Mouse (Mus musculus): ENCODE data around the gene Cnnm3.

Gene Cnnm3

GRCm38 (mm10) chr1:36558031-36558993 lies 46.6 kb downstream of the Cnnm3 start, which contains the start of gene Sema4c:
Sema4c (minus strand) TSS chr1:36558349.
- peak; percentile 89 for DNase-seq

DNA sequence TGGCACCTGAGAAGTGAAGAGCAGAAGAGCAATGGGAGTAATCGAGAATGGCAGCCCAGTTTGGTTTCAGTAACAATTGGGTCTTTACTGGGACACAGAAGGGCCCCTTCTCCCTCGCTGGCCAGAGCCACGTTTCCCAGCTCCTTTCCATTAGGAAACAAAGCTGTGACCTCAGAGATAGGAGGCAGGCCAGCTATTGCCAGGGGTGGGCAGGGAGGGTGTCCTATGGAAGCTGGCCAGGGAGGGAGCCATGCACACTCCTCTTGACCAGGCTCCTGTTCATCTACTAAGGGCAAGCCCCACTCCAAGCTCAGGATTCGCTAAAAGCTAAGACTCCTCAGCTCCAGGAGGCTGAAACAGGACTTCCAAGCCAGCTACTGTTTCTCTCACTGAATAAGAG lies 47.6 kb downstream of the Cnnm3 start:
- no peak for DNase-seq

- DNase-seq: no peak
Observed at GRCm38 (mm10) chr1:36559888-36560287, 48.2 kb downstream of the Cnnm3 start.

DNA sequence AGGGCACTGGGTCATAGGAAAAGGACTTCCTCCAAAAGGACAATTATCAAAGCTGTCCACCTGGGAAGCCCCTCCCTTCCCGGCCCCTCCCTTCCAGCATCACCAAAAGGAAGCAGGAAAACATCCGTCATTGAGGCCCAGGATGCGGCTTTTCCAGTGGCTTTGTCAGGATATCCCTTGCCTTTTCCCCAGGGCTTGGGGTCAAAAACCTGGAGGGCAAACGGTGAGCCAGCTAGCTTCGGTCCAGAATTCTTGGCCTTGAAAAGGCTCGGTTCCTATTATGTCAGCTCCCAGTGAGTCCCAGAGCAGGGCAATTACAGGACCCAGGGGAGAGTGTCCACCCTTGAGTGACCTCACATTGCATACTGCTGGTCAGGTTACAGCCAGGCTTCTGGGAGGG lies 49.2 kb downstream of the Cnnm3 start:
- peak; percentile 79 for DNase-seq

GRCm38 (mm10) chr1:36562388-36562787 lies 50.7 kb downstream of the Cnnm3 start:
- DNase-seq: no peak

- no peak for DNase-seq
Observed at GRCm38 (mm10) chr1:36563197-36563596, 51.5 kb downstream of the Cnnm3 start.

DNA sequence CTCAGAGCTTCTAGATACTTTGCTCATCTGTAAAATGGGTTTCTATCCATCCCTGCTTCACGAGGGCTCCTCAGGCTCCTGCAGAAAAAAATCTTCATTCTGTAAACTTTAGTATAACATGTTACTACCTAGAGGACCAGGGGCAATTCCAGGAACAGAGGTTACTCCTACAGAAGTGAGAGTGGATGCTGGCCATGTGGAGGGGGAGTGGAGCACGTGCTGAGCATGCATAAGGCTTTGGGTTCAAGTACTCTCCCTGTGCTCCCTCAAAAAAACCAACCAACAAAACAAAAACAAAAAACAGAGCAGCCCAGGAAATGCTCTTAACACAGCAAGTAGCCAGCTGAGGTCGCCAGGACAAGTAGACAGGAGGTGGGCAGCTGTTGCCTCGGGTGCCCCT lies 52.0 kb downstream of the Cnnm3 start:
- DNase-seq: no peak

- DNase-seq: peak; percentile 54
Observed at GRCm38 (mm10) chr1:36564101-36564500, 52.4 kb downstream of the Cnnm3 start.

DNA sequence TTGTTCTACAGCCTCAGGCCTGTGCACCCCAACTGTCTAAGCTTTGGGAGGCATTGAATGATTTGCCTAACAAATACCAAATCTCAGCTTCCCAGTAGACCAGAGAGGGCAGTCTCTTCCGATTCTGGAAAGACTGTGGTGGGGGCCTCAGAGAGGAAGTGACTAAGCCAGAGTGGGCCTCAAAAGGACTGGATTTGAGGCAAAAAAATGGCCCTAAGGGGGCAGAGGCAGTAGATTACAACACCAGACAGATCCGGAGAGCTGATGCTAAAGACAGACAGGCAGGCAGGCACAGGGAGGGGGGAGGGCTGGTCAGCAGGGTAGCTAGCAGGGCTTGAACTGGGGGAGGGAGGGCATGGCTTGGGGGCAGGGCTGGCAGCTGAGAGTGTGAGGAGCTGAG lies 54.8 kb downstream of the Cnnm3 start:
- no peak for DNase-seq

DNA sequence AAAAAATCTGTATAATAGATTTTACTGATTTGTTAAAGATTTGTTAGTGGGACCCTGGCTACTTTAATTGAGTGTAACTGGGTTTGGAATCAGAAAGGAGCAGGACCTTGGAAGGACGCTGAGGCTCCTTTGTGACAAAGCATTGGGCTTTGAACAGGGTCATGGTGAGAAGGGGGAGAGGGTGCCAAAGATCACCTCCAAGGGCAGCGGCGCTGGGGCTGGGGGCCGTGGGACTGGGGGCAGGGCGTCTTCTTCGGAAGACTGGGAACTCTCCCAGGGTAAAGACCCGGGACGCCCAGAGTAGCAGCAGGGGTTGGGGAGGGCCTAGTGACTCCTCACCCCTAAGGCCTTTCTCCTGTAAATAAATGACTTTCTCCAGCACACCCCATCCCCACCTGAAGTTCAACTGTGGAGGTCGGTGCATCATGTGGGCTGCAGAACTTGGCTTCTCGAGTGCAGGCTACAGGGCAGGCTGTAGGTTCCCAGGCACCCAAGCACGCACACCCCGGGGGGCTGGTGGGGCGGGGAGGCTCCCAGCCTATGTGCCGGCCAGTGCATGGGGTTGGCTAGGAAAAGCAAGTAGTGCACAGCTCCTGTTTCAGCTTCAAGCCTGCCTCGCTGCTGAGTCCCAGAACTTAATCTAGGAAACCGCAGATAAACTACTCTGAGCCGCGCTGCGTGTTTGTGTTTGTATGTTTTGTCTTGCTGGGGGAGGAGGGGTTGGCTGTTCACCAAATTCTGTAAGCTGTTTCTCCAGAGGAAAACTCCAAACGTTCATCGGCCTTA lies 56.3 kb downstream of the Cnnm3 start:
- DNase-seq: no peak

- DNase-seq: no peak
Observed at GRCm38 (mm10) chr1:36568776-36569175, 57.1 kb downstream of the Cnnm3 start.

GRCm38 (mm10) chr1:36569694-36570276 lies 58.1 kb downstream of the Cnnm3 start:
- no peak for DNase-seq

GRCm38 (mm10) chr1:36570320-36570719 lies 58.7 kb downstream of the Cnnm3 start:
- no peak for DNase-seq

GRCm38 (mm10) chr1:36571627-36572026 lies 60.0 kb downstream of the Cnnm3 start:
- peak; percentile 85 for DNase-seq

DNA sequence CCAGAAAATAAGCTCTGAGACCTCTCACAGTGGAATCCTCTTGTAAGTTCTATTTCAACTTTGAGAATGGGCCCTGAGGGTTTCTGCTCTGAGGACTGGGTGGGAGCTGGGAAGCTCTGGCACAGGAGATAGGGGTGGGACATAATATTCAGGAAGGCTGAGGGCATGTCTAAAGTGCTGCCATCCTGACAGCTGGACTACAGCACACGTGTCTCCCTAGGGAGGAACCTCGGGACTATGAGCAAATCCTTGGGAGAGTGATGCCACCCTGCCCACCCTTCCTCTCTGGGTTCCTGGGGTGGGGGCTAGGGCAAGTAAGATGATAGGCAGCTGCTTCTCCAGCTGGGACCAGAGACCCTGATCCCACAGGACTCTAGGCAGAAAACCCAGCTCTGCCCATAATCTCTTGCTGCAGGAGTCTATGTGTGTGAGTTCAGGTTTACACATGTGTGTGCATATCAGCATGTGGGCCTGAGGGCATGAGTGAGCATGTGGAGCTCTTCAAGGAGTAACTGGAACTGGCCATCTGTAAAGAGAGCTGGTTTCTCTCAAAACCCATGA lies 60.6 kb downstream of the Cnnm3 start:
- DNase-seq: no peak

DNA sequence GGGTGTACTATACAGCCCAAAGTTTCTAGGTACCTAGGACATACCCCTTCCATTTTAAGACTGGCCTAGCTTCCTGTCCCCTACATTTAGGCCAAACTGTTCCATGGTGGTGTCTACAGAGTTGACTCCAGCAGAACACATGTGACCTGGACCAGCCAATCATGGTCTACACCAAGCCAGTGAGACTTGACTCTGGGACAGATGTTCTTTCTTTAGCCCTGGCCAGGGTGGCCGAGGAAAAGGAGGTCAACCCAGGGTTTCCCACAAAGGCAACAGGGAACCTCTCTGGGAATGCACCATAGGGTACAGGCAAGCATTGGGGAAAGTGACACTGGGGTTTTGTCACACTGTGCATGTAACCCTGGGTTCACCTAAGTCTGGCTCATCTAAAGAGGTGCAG lies 61.0 kb downstream of the Cnnm3 start:
- no peak for DNase-seq

DNA sequence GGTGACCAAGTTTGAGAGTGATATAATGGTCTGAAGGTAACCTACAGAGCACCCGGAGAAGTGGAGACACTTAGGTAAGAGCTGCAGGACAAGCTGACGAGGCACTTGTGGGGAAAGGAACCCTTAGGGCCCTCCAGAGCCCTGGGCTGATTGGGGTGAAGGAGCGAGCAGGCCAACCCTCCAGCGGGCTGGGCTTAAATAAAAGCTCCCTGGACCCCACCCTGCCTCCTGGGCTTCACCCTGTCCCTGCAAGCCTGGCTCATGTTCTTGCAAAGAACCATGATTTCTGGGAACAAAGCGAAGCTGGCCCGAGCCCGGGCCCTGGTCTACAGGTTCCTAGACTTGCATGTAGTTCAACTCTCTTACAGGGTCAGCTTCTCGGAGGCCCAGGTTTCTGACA lies 61.9 kb downstream of the Cnnm3 start:
- no peak for DNase-seq

GRCm38 (mm10) chr1:36574196-36574955 lies 62.7 kb downstream of the Cnnm3 start:
- no peak for DNase-seq

GRCm38 (mm10) chr1:36575347-36575746 lies 63.7 kb downstream of the Cnnm3 start:
- no peak for DNase-seq

DNA sequence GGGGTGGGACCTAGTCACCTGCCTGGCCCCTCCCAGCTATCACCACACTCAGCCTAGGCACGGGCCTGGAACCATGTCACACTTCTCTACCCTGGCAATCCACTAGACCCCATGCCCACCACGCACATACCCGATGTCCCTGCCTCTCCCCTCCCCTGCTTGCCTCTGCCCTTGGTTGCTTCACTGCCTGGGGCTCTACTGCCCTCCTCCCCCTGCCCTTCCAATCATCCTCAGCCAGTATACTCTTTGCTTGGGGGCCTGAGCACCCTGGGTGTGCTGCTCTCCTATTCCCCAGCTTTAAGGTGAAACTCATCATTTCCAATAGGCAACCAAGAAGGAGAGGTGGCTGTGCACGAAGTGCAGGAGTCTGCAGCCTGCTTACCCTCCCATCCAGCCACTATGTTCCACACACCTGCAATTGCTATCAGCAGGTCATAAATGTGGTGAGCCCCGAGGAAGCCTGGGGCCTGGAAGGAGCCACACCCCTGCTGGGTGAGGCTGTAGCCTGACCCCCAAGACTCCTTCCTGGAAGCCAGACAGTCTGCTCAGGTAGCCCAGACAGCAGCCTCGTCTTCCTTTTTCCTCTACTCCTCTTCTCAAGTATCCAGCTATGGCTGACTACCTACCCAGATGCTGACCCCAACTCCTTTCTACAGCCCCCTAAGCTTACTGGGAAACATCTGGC lies 65.5 kb downstream of the Cnnm3 start:
- DNase-seq: no peak

Data from kidney, postnatal 14 days (tissue).